Mouse (Mus musculus): ENCODE data around the gene Bfsp2. TPM values are rescaled to one million over a fixed set of nuclear protein-coding genes. Genes with fewer than 3 reads are reported as not detected.

Bfsp2 gene
- polyA plus RNA-seq (2015; fragmentation: Nextera tagmentation; extraction: Ambion mirVana): 2.2 and 2.8 TPM in 2 replicates

- no peaks in the 10 kb centered on the region for H3K9me3 ChIP-seq (replicated peaks; ENCODE audit: control insufficient read depth, low read length, poor library complexity, severe bottlenecking)
- H3K9ac ChIP-seq (ENCODE audit: low read depth, low read length): no peak within 1 kb of the TSS
- peaks cover 4% of the 10 kb centered on the region; the same call in 1 of the 2 replicates for H3K4me1 ChIP-seq (ENCODE audit: control insufficient read depth, insufficient read depth, low read length)
- WGBS: 74% methylated on average over 9 of the region's 9 CpGs
- no peaks in the 10 kb centered on the region for H3K36me3 ChIP-seq (ENCODE audit: control insufficient read depth, insufficient read depth, low read length)
- H3K27ac ChIP-seq (ENCODE audit: low read length): no peak within 1 kb of the TSS
- ATAC-seq: no peak
- no peak within 1 kb of the TSS for H3K4me3 ChIP-seq (ENCODE audit: low read depth, low read length)
- no peak within 1 kb of the TSS for H3K4me2 ChIP-seq (ENCODE audit: low read length)
- no peaks in the 10 kb centered on the region for H3K27me3 ChIP-seq (ENCODE audit: control insufficient read depth, insufficient read depth, low read depth, low read length)
Measured at GRCm38 (mm10) chr9:103480044-103480576, at the start of gene Bfsp2. TSS of gene Bfsp2 (minus strand) at chr9:103480420.

GRCm38 (mm10) chr9:103525041-103525537, 44.9 kb upstream of the Bfsp2 start:
- no peak overlapping the region for H3K9ac ChIP-seq (ENCODE audit: low read depth, low read length)
- no peak overlapping the region for H3K4me3 ChIP-seq (ENCODE audit: low read depth, low read length)
- H3K4me1 ChIP-seq (ENCODE audit: control insufficient read depth, insufficient read depth, low read length): peaks cover 21% of the 10 kb centered on the region
- no peaks in the 10 kb centered on the region for H3K27me3 ChIP-seq (ENCODE audit: control insufficient read depth, insufficient read depth, low read depth, low read length)
- ATAC-seq: peak; percentile 71
- no peak overlapping the region for H3K4me2 ChIP-seq (ENCODE audit: low read length)
- no peaks in the 10 kb centered on the region; the same call in 1 of the 2 replicates for H3K9me3 ChIP-seq (replicated peaks; ENCODE audit: control insufficient read depth, low read length, poor library complexity, severe bottlenecking)
- peak overlapping the region; percentile 72 for H3K27ac ChIP-seq (ENCODE audit: low read length)
- WGBS: 13% methylated on average over 10 of the region's 10 CpGs
- H3K36me3 ChIP-seq (ENCODE audit: control insufficient read depth, insufficient read depth, low read length): no peaks in the 10 kb centered on the region; the same call in 1 of the 2 replicates

DNA sequence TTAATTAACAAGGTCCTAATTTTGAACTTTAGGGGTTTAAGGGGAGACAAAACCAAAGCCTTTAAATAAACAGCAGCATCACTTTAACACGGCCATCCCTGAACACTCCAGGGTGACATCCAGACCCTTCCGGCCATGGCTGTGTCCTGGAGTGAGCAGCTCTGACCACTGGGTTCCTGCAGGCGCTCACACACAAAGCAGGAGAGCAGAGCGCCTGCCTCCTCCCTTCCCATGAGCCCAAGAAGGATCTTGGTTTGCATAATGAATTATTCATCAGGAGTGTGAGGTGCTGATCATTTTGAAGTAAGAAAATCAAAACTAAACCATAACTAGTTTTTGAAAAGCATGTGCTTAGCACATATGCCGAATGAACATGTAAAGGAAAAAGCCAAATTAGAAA, 44.4 kb upstream of the Bfsp2 start:
- H3K27me3 ChIP-seq (ENCODE audit: control insufficient read depth, insufficient read depth, low read depth, low read length): no peaks in the 10 kb centered on the region
- no peak overlapping the region for H3K4me3 ChIP-seq (ENCODE audit: low read depth, low read length)
- no peaks in the 10 kb centered on the region for H3K9me3 ChIP-seq (replicated peaks; ENCODE audit: control insufficient read depth, low read length, poor library complexity, severe bottlenecking)
- ATAC-seq: peak; percentile 76; the same call in 1 of the 2 replicates
- H3K4me2 ChIP-seq (ENCODE audit: low read length): no peak overlapping the region
- H3K9ac ChIP-seq (ENCODE audit: low read depth, low read length): no peak overlapping the region
- H3K36me3 ChIP-seq (ENCODE audit: control insufficient read depth, insufficient read depth, low read length): no peaks in the 10 kb centered on the region
- WGBS: 8% methylated on average over 5 of the region's 5 CpGs
- peak overlapping the region; percentile 66 for H3K27ac ChIP-seq (ENCODE audit: low read length)
- H3K4me1 ChIP-seq (ENCODE audit: control insufficient read depth, insufficient read depth, low read length): peaks cover 21% of the 10 kb centered on the region

DNA sequence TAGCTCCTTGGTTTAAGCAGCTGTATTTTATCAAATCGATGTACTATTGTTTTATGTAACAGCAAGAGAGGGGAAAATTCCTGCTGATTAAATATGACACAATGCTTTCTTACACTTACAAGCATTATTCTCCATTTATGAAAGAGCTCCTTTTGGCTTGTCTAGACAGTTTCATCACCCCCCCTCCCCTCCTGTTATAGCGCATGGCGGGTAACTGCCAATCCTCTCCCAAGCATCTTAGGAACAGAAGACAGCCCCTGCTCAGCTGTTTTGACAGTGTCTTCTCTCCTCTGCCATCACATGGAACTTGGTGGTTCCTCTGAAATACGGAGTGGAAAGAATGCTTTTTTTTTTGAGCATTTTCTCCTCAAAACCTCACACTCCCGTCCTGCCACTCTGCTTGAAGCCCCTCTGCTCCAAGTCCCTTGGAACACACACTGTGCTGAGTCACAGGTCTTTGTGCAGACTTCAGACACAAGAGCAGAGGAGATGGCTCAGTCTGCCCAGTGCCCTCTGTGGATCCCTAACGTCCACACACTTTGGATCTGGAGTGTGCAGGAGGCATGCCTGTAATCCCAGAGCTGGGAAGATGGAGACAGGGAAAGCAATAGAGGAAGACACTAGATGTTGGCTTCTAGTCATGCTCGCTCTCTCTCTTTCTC, 43.7 kb upstream of the Bfsp2 start:
- 0 out of 2 replicates have a peak, but pooled peaks cover 3% of the 10 kb centered on the region for H3K36me3 ChIP-seq (ENCODE audit: control insufficient read depth, insufficient read depth, low read length)
- H3K9me3 ChIP-seq (replicated peaks; ENCODE audit: control insufficient read depth, low read length, poor library complexity, severe bottlenecking): no peaks in the 10 kb centered on the region
- H3K9ac ChIP-seq (ENCODE audit: low read depth, low read length): 0 out of 2 replicates have a peak overlapping the region, but pooled peaks have one; percentile 5
- no peak; the same call in 1 of the 2 replicates for ATAC-seq
- WGBS: 34% methylated on average over 7 of the region's 7 CpGs
- no peaks in the 10 kb centered on the region for H3K27me3 ChIP-seq (ENCODE audit: control insufficient read depth, insufficient read depth, low read depth, low read length)
- peak overlapping the region; percentile 66 for H3K27ac ChIP-seq (ENCODE audit: low read length)
- peaks cover 21% of the 10 kb centered on the region for H3K4me1 ChIP-seq (ENCODE audit: control insufficient read depth, insufficient read depth, low read length)
- no peak overlapping the region for H3K4me2 ChIP-seq (ENCODE audit: low read length)
- H3K4me3 ChIP-seq (ENCODE audit: low read depth, low read length): no peak overlapping the region

DNA sequence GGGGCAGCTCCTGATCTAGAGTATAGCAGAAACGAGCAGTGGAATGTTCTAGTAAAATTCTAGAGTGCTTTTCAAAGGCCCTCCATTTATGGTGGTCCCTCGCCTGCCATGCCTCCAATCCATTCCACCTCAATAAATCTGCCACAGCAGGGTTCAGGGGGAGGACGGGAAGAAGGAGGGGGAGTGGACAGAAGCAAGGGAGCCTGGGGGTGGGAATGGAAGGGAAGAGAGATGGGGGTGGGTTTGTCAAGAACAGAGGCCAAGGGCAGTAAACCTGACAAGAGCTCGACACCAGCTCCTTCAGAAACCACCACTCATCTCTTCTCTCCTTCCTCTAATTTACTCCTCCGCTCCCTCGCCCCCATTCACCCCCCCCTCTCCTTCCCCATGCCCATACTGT, 42.8 kb upstream of the Bfsp2 start:
- ATAC-seq: no peak
- Histone ChIP-seq H3K27ac (ENCODE audit: low read length) (no peak overlapping the region), H3K27me3 (ENCODE audit: control insufficient read depth, insufficient read depth, low read depth, low read length) (no peaks in the 10 kb centered on the region), H3K9ac (ENCODE audit: low read depth, low read length) (no peak overlapping the region), H3K36me3 (ENCODE audit: control insufficient read depth, insufficient read depth, low read length) (0 out of 2 replicates have a peak, but pooled peaks cover 3% of the 10 kb centered on the region), H3K9me3 (replicated peaks; ENCODE audit: control insufficient read depth, low read length, poor library complexity, severe bottlenecking) (no peaks in the 10 kb centered on the region), H3K4me3 (ENCODE audit: low read depth, low read length) (no peak overlapping the region), H3K4me1 (ENCODE audit: control insufficient read depth, insufficient read depth, low read length) (peaks cover 21% of the 10 kb centered on the region), H3K4me2 (ENCODE audit: low read length) (no peak overlapping the region)
- WGBS: 65% methylated on average over 6 of the region's 6 CpGs

DNA sequence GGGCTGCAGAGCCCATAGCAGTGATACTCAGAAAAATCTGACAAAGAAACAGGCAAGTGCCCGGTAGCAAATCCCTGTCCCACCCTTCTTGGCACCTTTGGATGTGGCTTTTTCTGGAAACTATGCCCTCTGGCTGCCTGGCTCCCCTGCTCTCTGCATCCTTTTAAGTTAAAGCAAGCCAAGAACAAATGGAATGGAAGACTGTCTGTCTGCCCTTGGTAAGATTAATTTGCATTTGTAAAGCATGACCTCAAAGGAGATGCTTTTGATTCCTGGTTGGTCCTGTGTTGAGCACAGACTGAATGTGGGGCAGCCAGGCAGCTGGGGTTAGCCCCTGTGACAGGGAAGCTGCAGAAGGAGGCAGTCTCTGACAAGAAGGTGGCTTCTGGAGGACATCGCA, 33.7 kb upstream of the Bfsp2 start:
- Histone ChIP-seq H3K27me3 (ENCODE audit: control insufficient read depth, insufficient read depth, low read depth, low read length) (no peaks in the 10 kb centered on the region), H3K9ac (ENCODE audit: low read depth, low read length) (no peak overlapping the region), H3K27ac (ENCODE audit: low read length) (no peak overlapping the region), H3K36me3 (ENCODE audit: control insufficient read depth, insufficient read depth, low read length) (no peaks in the 10 kb centered on the region), H3K9me3 (replicated peaks; ENCODE audit: control insufficient read depth, low read length, poor library complexity, severe bottlenecking) (no peaks in the 10 kb centered on the region), H3K4me2 (ENCODE audit: low read length) (no peak overlapping the region), H3K4me1 (ENCODE audit: control insufficient read depth, insufficient read depth, low read length) (peaks cover 3% of the 10 kb centered on the region; the same call in 1 of the 2 replicates), H3K4me3 (ENCODE audit: low read depth, low read length) (no peak overlapping the region)
- no peak for ATAC-seq
- WGBS: 23% methylated on average over 2 of the region's 2 CpGs

DNA sequence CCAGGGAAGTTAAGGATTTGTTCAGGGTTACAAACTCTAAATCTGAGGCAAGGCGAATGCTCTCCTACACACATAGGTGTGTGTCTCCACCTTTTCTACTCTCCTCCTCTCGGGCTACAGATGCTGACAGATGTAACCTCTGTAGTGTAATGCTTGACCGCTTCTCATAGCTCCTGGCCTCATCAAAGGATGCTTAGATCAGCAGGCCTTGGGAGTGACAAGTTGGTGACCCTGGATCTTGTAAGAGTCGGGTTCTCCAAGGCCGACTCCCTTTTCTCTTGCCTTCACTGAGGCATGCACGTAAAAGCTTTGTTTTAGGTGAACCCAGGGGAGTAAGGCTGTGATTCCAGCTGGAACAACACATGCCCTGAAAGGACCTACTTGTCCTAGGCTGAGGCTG, 32.0 kb upstream of the Bfsp2 start:
- no peaks in the 10 kb centered on the region for H3K9me3 ChIP-seq (replicated peaks; ENCODE audit: control insufficient read depth, low read length, poor library complexity, severe bottlenecking)
- no peak for ATAC-seq
- no peaks in the 10 kb centered on the region for H3K27me3 ChIP-seq (ENCODE audit: control insufficient read depth, insufficient read depth, low read depth, low read length)
- H3K4me3 ChIP-seq (ENCODE audit: low read depth, low read length): no peak overlapping the region
- no peak overlapping the region for H3K9ac ChIP-seq (ENCODE audit: low read depth, low read length)
- H3K36me3 ChIP-seq (ENCODE audit: control insufficient read depth, insufficient read depth, low read length): no peaks in the 10 kb centered on the region
- WGBS: 75% methylated on average over 6 of the region's 6 CpGs
- no peak overlapping the region for H3K27ac ChIP-seq (ENCODE audit: low read length)
- no peak overlapping the region for H3K4me2 ChIP-seq (ENCODE audit: low read length)
- peaks cover 3% of the 10 kb centered on the region; the same call in 1 of the 2 replicates for H3K4me1 ChIP-seq (ENCODE audit: control insufficient read depth, insufficient read depth, low read length)

- Histone ChIP-seq H3K27me3 (ENCODE audit: control insufficient read depth, insufficient read depth, low read depth, low read length) (no peaks in the 10 kb centered on the region), H3K4me2 (ENCODE audit: low read length) (no peak overlapping the region), H3K9me3 (replicated peaks; ENCODE audit: control insufficient read depth, low read length, poor library complexity, severe bottlenecking) (no peaks in the 10 kb centered on the region), H3K36me3 (ENCODE audit: control insufficient read depth, insufficient read depth, low read length) (no peaks in the 10 kb centered on the region), H3K4me1 (ENCODE audit: control insufficient read depth, insufficient read depth, low read length) (peaks cover 26% of the 10 kb centered on the region), H3K9ac (ENCODE audit: low read depth, low read length) (no peak overlapping the region), H3K27ac (ENCODE audit: low read length) (no peak overlapping the region), H3K4me3 (ENCODE audit: low read depth, low read length) (no peak overlapping the region)
- no peak for ATAC-seq
- WGBS: 76% methylated on average over 7 of the region's 7 CpGs
Measured at GRCm38 (mm10) chr9:103506968-103507584, 26.9 kb upstream of the Bfsp2 start.

DNA sequence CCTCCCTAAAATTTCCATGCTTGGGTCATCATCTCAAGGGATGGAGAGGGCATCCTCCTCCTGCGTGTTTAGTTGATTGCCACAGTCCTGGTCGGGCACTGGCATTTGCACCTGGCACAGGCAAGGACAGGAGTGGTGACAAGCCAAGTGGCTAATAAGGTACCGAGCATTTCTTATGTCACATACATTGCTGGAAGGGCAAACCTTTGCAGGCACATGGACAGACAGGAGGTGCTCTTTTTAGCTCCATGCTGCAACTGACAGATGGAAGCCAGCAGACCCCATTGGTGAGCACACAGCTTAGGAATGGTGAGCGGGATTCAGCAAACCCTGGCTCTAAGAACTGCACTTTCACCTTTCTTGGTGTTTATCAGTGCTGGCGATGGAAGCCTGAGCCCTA, 24.8 kb upstream of the Bfsp2 start:
- peak; percentile 27; the same call in 1 of the 2 replicates for ATAC-seq
- Histone ChIP-seq H3K27me3 (ENCODE audit: control insufficient read depth, insufficient read depth, low read depth, low read length) (no peaks in the 10 kb centered on the region), H3K4me3 (ENCODE audit: low read depth, low read length) (no peak overlapping the region), H3K4me2 (ENCODE audit: low read length) (no peak overlapping the region), H3K4me1 (ENCODE audit: control insufficient read depth, insufficient read depth, low read length) (peaks cover 37% of the 10 kb centered on the region), H3K9me3 (replicated peaks; ENCODE audit: control insufficient read depth, low read length, poor library complexity, severe bottlenecking) (no peaks in the 10 kb centered on the region), H3K27ac (ENCODE audit: low read length) (peak overlapping the region; percentile 65), H3K36me3 (ENCODE audit: control insufficient read depth, insufficient read depth, low read length) (no peaks in the 10 kb centered on the region), H3K9ac (ENCODE audit: low read depth, low read length) (no peak overlapping the region)
- 39% methylated on average over 5 of the region's 5 CpGs for WGBS

Measured in midbrain, embryonic 16.5 days (tissue).